Mouse (Mus musculus) hindbrain, embryonic 13.5 days (tissue): ENCODE measurements at regions not wholly inside any gene's neighbourhood (a gene's known extent, or its start where the extent isn't known, plus 50 kb on each side); places are given as distances from the start of the nearest gene placed in this dataset.

Experiments
- ATAC-seq: fragments of 200-750 bp; cut with Nextera tagmentation; 2 replicates; pipeline ENCODE4 v1.8.0; 2017; ENCODE audit warnings: moderate TSS enrichment; ENCODE audit not compliant: low FRiP score
- H3K27ac ChIP-seq: fragments of 300-500 bp; sonication (generic); 2 replicates; pipeline ENCODE4 v1.5.1; 2015; ENCODE audit warnings: inconsistent platforms, mild to moderate bottlenecking, moderate library complexity
- H3K27me3 ChIP-seq: fragments of 300-500 bp; sonication (generic); 2 replicates; pipeline ENCODE4 v1.6.1; 2015; ENCODE audit warnings: mild to moderate bottlenecking, inconsistent platforms
- H3K36me3 ChIP-seq: fragments of 300-500 bp; sonication (generic); 2 replicates; pipeline ENCODE4 v1.6.1; 2015; ENCODE audit warnings: mild to moderate bottlenecking, inconsistent platforms
- H3K4me1 ChIP-seq: fragments of 300-500 bp; sonication (generic); replicated peaks from 2 replicates; pipeline ENCODE4 v1.6.1; 2015; ENCODE audit warnings: inconsistent platforms
- H3K4me2 ChIP-seq: fragments of 300-500 bp; sonication (generic); 2 replicates; pipeline ENCODE4 v1.6.1; 2015; ENCODE audit warnings: inconsistent platforms, mild to moderate bottlenecking, moderate library complexity
- H3K4me3 ChIP-seq: fragments of 300-500 bp; sonication (generic); 2 replicates; pipeline ENCODE4 v1.5.1; 2015; ENCODE audit warnings: mild to moderate bottlenecking, inconsistent platforms
- H3K9ac ChIP-seq: fragments of 300-500 bp; sonication (generic); 2 replicates; pipeline ENCODE4 v1.6.1; 2015; ENCODE audit warnings: mild to moderate bottlenecking, inconsistent platforms
- H3K9me3 ChIP-seq: fragments of 300-500 bp; sonication (generic); 2 replicates; pipeline ENCODE4 v1.6.1; 2016; ENCODE audit warnings: inconsistent platforms
- WGBS: fragments of 180-500 bp; shearing (Covaris S2); methylation state at CpG from one replicate; pipeline ENCODE4 v1.1.7; 2015; 5-methylcytosine and 5-hydroxymethylcytosine counted together

DNA sequence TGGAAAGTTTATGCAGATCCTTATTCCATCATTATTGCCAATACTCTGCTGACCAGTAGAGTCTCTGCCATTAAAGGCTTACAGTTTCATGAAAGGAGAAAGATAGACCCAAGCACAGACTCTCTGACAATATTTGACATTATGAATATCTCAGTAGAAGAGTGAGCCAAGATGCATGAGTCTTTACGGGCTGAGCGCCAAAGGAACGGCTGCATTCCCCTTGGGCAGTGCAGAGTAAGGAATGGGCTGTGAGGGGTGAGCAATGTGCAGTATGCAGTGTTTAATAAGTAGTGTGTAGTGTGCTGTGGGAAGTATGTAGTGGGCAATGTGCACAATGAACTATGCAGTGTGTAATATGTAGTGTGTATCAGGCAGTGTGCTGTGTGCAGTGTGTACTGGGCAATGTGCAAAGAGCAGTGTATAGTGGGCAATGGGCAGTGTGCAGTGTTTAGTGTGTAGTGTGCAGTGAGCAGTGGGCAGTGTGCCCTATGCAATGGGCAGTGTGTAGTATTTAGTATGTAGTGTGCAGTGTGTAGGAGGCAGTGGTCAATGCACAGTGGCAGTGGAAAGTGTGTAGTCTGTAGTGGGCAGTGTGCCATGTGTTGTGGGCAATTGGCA lies 671.8 kb downstream of the 5730522E02Rik start:
- Histone ChIP-seq H3K4me1 (no peaks in the 10 kb centered on the region), H3K4me3 (no peak overlapping the region), H3K27ac (no peak overlapping the region), H3K9me3 (no peaks in the 10 kb centered on the region), H3K36me3 (no peaks in the 10 kb centered on the region), H3K4me2 (no peak overlapping the region), H3K27me3 (no peaks in the 10 kb centered on the region), H3K9ac (no peak overlapping the region)
- WGBS = 94% methylated on average over 3 of the region's 3 CpGs
- ATAC-seq = 0 out of 2 replicates have a peak, but pooled peaks have one; percentile 36

GRCm38 (mm10) chr11:25536069-25536468 lies 674.5 kb downstream of the 5730522E02Rik start:
- Histone ChIP-seq H3K4me1 (peaks cover 15% of the 10 kb centered on the region), H3K36me3 (no peaks in the 10 kb centered on the region), H3K27me3 (no peaks in the 10 kb centered on the region), H3K4me3 (no peak overlapping the region), H3K9me3 (no peaks in the 10 kb centered on the region), H3K27ac (no peak overlapping the region), H3K9ac (no peak overlapping the region), H3K4me2 (no peak overlapping the region)
- WGBS = 77% methylated on average over 7 of the region's 7 CpGs
- ATAC-seq = no peak

- Histone ChIP-seq H3K4me2 (no peak overlapping the region), H3K9ac (no peak overlapping the region), H3K4me3 (no peak overlapping the region), H3K36me3 (no peaks in the 10 kb centered on the region), H3K27ac (no peak overlapping the region), H3K27me3 (no peaks in the 10 kb centered on the region), H3K4me1 (peaks cover 23% of the 10 kb centered on the region), H3K9me3 (no peaks in the 10 kb centered on the region)
- ATAC-seq = no peak
- 58% methylated on average over 2 of the region's 2 CpGs for WGBS
Observed at GRCm38 (mm10) chr11:25533081-25533480, 677.5 kb downstream of the 5730522E02Rik start.

GRCm38 (mm10) chr11:25531668-25532398 lies 678.7 kb downstream of the 5730522E02Rik start:
- 53% methylated on average over 9 of the region's 9 CpGs for WGBS
- ATAC-seq = 0 out of 2 replicates have a peak, but pooled peaks have one; percentile 57
- Histone ChIP-seq H3K36me3 (no peaks in the 10 kb centered on the region), H3K9me3 (no peaks in the 10 kb centered on the region), H3K4me3 (no peak overlapping the region), H3K9ac (no peak overlapping the region), H3K4me1 (peaks cover 23% of the 10 kb centered on the region), H3K4me2 (no peak overlapping the region), H3K27ac (peak overlapping the region; percentile 82), H3K27me3 (no peaks in the 10 kb centered on the region)

DNA sequence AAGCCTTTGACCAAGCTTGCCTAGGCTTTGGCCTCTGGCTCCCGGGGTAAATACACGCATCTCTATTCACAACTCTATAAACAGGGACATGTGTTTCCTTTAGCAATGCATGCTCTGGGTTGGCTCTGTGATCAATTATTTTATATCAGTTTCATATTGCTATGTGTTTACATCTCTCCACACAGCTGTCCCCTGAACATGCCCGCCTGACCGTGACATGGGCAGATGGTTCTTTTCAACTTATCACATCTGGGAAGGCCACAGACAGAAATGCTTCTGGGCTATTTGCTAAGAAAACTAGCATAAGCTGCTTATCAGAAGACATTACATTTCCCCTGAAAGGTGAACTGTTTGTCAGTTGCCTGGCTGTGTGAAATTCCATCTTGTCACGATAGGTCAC lies 682.5 kb downstream of the 5730522E02Rik start:
- Histone ChIP-seq H3K9me3 (no peaks in the 10 kb centered on the region), H3K27ac (no peak overlapping the region), H3K4me1 (peaks cover 21% of the 10 kb centered on the region), H3K27me3 (no peaks in the 10 kb centered on the region), H3K9ac (no peak overlapping the region), H3K4me3 (no peak overlapping the region), H3K4me2 (no peak overlapping the region), H3K36me3 (no peaks in the 10 kb centered on the region)
- WGBS = 80% methylated on average over 5 of the region's 5 CpGs
- ATAC-seq = no peak

- no peak for ATAC-seq
- 76% methylated on average over 2 of the region's 2 CpGs for WGBS
- Histone ChIP-seq H3K9me3 (no peaks in the 10 kb centered on the region), H3K36me3 (no peaks in the 10 kb centered on the region), H3K27ac (no peak overlapping the region), H3K4me1 (no peaks in the 10 kb centered on the region), H3K27me3 (no peaks in the 10 kb centered on the region), H3K4me3 (no peak overlapping the region), H3K4me2 (no peak overlapping the region), H3K9ac (no peak overlapping the region)
Observed at GRCm38 (mm10) chr11:25518903-25519302, 691.7 kb downstream of the 5730522E02Rik start.

DNA sequence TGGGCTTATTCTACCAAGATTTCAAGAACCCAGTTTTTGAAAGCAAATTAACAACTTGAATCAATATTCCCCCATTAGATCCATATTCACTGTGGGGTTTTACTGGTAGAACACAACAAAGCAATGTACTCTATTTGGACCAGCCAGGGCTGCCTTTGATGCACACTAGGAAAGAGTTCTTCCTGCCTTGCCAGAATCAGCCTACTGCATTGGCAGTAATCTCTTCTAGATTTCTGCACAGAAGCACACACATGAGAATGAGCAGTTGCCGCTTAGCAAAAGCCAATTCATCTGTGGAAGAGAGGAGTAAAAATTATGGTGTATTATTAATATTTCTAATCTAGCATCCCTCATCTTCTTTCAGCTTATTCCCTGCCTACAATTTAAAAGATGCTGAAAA lies 692.4 kb downstream of the 5730522E02Rik start:
- Histone ChIP-seq H3K36me3 (no peaks in the 10 kb centered on the region), H3K9me3 (no peaks in the 10 kb centered on the region), H3K4me3 (no peak overlapping the region), H3K4me2 (no peak overlapping the region), H3K27ac (no peak overlapping the region), H3K27me3 (no peaks in the 10 kb centered on the region), H3K9ac (no peak overlapping the region), H3K4me1 (no peaks in the 10 kb centered on the region)
- 89% methylated on average over 1 of the region's 1 CpGs for WGBS
- no peak for ATAC-seq

- H3K4me3 ChIP-seq = no peak overlapping the region
- WGBS = 88% methylated on average over 3 of the region's 3 CpGs
- no peak overlapping the region for H3K27ac ChIP-seq
- no peaks in the 10 kb centered on the region for H3K9me3 ChIP-seq
- no peaks in the 10 kb centered on the region for H3K4me1 ChIP-seq
- no peak overlapping the region for H3K9ac ChIP-seq
- H3K4me2 ChIP-seq = no peak overlapping the region
- no peak for ATAC-seq
- H3K27me3 ChIP-seq = no peaks in the 10 kb centered on the region
- no peaks in the 10 kb centered on the region for H3K36me3 ChIP-seq
Observed at GRCm38 (mm10) chr11:25505500-25505899, 705.1 kb downstream of the 5730522E02Rik start.

DNA sequence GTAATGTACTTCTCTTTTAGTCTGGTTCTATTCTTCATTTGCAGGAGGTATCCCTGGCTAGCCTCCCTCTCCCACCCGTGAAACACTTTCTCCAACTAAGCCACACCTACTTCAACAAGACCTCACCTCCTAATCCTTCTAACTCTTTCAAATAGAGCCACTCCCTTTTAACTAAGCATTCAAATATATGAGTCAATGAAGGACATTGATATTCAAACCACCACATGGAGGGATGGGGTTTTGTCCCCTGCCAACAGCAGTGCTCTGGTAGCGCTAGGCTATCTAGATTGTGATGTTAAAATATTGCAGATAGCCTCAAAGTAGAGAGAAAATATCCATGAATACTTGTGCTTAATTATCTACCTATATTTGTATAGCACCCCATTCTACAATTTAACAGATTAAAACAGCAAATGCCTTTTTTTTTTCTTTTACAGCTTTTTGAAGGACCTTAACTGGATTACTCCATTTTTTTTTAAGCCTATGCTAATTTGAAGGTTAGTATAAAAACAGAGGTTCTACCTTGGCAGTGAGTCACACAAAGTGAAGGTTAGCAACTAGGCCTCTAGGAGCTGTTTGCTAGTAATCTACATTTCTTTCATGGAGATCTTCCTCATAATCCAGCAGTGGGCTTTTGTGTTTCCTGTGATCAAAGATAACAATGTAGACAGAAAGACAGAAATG lies 736.7 kb downstream of the 5730522E02Rik start:
- no peak overlapping the region for H3K4me3 ChIP-seq
- no peaks in the 10 kb centered on the region for H3K9me3 ChIP-seq
- no peaks in the 10 kb centered on the region for H3K36me3 ChIP-seq
- H3K4me1 ChIP-seq = 0 out of 2 replicates have a peak, but pooled peaks cover 6% of the 10 kb centered on the region
- no peaks in the 10 kb centered on the region for H3K27me3 ChIP-seq
- no peak overlapping the region for H3K27ac ChIP-seq
- no peak overlapping the region for H3K4me2 ChIP-seq
- H3K9ac ChIP-seq = no peak overlapping the region
- WGBS = 54% methylated on average over 2 of the region's 2 CpGs
- no peak for ATAC-seq

DNA sequence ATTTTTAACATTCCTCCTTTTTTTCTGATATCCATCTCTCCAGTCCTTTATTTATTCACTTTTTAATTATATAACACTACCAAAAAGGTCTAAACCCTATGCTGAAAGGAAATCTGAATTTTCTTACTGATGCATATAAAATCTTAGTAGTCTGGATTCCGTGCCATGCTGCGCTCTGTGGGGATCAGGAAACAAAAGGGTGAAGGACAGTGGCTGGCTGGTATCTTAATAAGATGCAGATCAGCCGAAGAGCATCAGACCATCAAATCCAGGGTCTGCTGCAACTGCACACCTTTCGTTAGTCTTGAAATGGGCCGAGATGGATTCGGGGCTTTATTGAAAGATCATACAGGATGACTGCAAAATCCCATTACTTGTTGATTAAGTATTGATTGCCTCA lies 740.7 kb downstream of the 5730522E02Rik start:
- Histone ChIP-seq H3K4me2 (no peak overlapping the region), H3K27ac (no peak overlapping the region), H3K9ac (no peak overlapping the region), H3K4me3 (no peak overlapping the region), H3K27me3 (no peaks in the 10 kb centered on the region), H3K36me3 (no peaks in the 10 kb centered on the region), H3K9me3 (no peaks in the 10 kb centered on the region), H3K4me1 (0 out of 2 replicates have a peak, but pooled peaks cover 6% of the 10 kb centered on the region)
- WGBS = 51% methylated on average over 6 of the region's 6 CpGs
- no peak for ATAC-seq

DNA sequence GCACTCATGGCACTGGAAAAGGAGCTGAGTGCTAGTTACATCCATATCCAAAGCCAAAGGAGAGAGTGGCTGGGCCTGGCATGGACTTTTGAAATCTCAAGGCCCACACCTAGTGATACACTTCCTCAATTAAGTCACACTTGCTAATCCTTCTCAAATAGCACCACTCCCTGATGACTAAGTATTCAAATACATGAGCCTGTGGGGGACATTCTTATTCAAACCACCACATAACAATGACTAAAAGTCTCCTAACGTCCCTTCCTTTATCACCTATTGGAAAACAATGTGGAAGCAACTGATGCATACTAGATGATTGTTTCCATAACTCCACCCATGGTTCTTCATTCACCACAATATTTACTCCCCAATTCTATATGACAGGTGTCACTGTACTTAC lies 773.4 kb downstream of the 5730522E02Rik start:
- Histone ChIP-seq H3K4me2 (no peak overlapping the region), H3K36me3 (no peaks in the 10 kb centered on the region), H3K9me3 (no peaks in the 10 kb centered on the region), H3K4me3 (no peak overlapping the region), H3K27me3 (no peaks in the 10 kb centered on the region), H3K9ac (no peak overlapping the region), H3K27ac (no peak overlapping the region), H3K4me1 (no peaks in the 10 kb centered on the region)
- no peak for ATAC-seq
- 75% methylated on average over 1 of the region's 1 CpGs for WGBS

- H3K27me3 ChIP-seq = no peaks in the 10 kb centered on the region
- H3K4me1 ChIP-seq = no peaks in the 10 kb centered on the region
- H3K4me2 ChIP-seq = no peak overlapping the region
- no peak overlapping the region for H3K9ac ChIP-seq
- H3K36me3 ChIP-seq = no peaks in the 10 kb centered on the region
- no peak for ATAC-seq
- no peak overlapping the region for H3K27ac ChIP-seq
- no peak overlapping the region for H3K4me3 ChIP-seq
- H3K9me3 ChIP-seq = no peaks in the 10 kb centered on the region
- WGBS = 44% methylated on average over 1 of the region's 1 CpGs
Observed at GRCm38 (mm10) chr11:25435645-25436044, 774.9 kb downstream of the 5730522E02Rik start.
